Comparison of ENCODE assay signal across 7 mouse cellular contexts in genomic region chr6:137470901-137471598, GRCm38 (mm10).
DNase-seq lines count a peak whose midpoint lies in the region; ATAC-seq and TF ChIP-seq lines count a peak whose summit lies in the region.

No protein-coding gene starts in this region.

- peaks cover 12% of the 10 kb centered on the region for H3K4me1 ChIP-seq in intestine, embryonic 15.5 days (replicated peaks)
- H3K4me1 ChIP-seq in midbrain, embryonic 13.5 days (replicated peaks), result peaks cover 20% of the 10 kb centered on the region
- peaks cover 5% of the 10 kb centered on the region; the same call in 1 of the 2 replicates for H3K4me1 ChIP-seq in spleen, adult 2 months (ENCODE audit: control insufficient read depth, insufficient read depth, insufficient read length)

- 22% methylated on average over 11 of the region's 11 CpGs for WGBS in intestine, embryonic 15.5 days
- 21% methylated on average over 11 of the region's 11 CpGs for WGBS in midbrain, embryonic 13.5 days
- WGBS in spleen, adult 2 months, result 35% methylated on average over 11 of the region's 11 CpGs

- TF ChIP-seq POLR2A in spleen, adult 2 months (IDR thresholded peaks at IDR 0.05; ENCODE audit: low read depth, low read length), result no peak

- peak; percentile 18 to 62 for DNase-seq in adrenal gland, postnatal 4 days (ENCODE audit: low spot score in 2 of 2)
- DNase-seq in cerebellum, postnatal 4 days (ENCODE audit: low spot score in 2 of 2), result peak; percentile 67 to 76
- DNase-seq in gastrocnemius, postnatal 14 days, result peak; percentile 85
- DNase-seq in left cerebral cortex, postnatal 10 days (ENCODE audit: extremely low spot score in 1 of 2, low spot score in 2 of 2), result peak; percentile 88 to 95
- peak in 1 of 2 experiments; percentile 45 for DNase-seq in spleen, adult 2 months (ENCODE audit: low read depth in 1 of 2, low spot score in 2 of 2)

- peak overlapping the region; percentile 66 for H3K27ac ChIP-seq in intestine, embryonic 15.5 days
- H3K27ac ChIP-seq in midbrain, embryonic 13.5 days, result peak overlapping the region; percentile 54
- H3K27ac ChIP-seq in spleen, adult 2 months (ENCODE audit: insufficient read depth, low read length), result peak overlapping the region; percentile 49; the same call in 1 of the 2 replicates

- H3K4me2 ChIP-seq in intestine, embryonic 15.5 days (replicated peaks), result no peak overlapping the region
- no peak overlapping the region for H3K4me2 ChIP-seq in midbrain, embryonic 13.5 days (replicated peaks)

- peaks cover 2% of the 10 kb centered on the region; the same call in 1 of the 2 replicates for H3K36me3 ChIP-seq in intestine, embryonic 15.5 days
- H3K36me3 ChIP-seq in midbrain, embryonic 13.5 days, result no peaks in the 10 kb centered on the region
- H3K36me3 ChIP-seq in spleen, adult 2 months (ENCODE audit: control insufficient read depth, insufficient read depth, low read length), result no peaks in the 10 kb centered on the region

- TF ChIP-seq CTCF in spleen, adult 2 months (IDR thresholded peaks at IDR 0.05; ENCODE audit: extremely low read depth, insufficient read depth, insufficient read length, insufficient replicate concordance), result no peak

- no peak overlapping the region for H3K4me3 ChIP-seq in intestine, embryonic 15.5 days (replicated peaks)
- H3K4me3 ChIP-seq in midbrain, embryonic 13.5 days (replicated peaks), result no peak overlapping the region
- no peak overlapping the region for H3K4me3 ChIP-seq in spleen, adult 2 months (ENCODE audit: extremely low read depth, insufficient read depth, insufficient read length)

- ATAC-seq in intestine, embryonic 15.5 days, result peak; percentile 85
- peak; percentile 87 for ATAC-seq in midbrain, embryonic 13.5 days

- H3K27me3 ChIP-seq in intestine, embryonic 15.5 days (replicated peaks), result no peaks in the 10 kb centered on the region
- peaks cover 15% of the 10 kb centered on the region for H3K27me3 ChIP-seq in midbrain, embryonic 13.5 days
- no peaks in the 10 kb centered on the region for H3K27me3 ChIP-seq in spleen, adult 2 months (ENCODE audit: control insufficient read depth, insufficient read depth, low read length)

- H3K9me3 ChIP-seq in intestine, embryonic 15.5 days, result no peaks in the 10 kb centered on the region
- no peaks in the 10 kb centered on the region for H3K9me3 ChIP-seq in midbrain, embryonic 13.5 days

- no peak overlapping the region for H3K9ac ChIP-seq in intestine, embryonic 15.5 days
- H3K9ac ChIP-seq in midbrain, embryonic 13.5 days (replicated peaks), result no peak overlapping the region

- intact Hi-C loops in gastrocnemius, postnatal 14 days (cut with DNase I; ENCODE audit: low total_unique reads), result loop anchor here (10.0 kb wide), 1 partner anchor 174 kb away; no protein-coding TSS in a partner anchor
- intact Hi-C loops in left cerebral cortex, postnatal 10 days (cut with DNase I), result no loop called here
